Mouse (Mus musculus) Patski (cell line): ENCODE measurements around the gene Mef2c. TPM values are rescaled to one million over a fixed set of nuclear protein-coding genes. Genes with fewer than 3 reads are reported as not detected.

Experiments
- ATAC-seq: fragments of 100-300 bp; one replicate; pipeline ENCODE4 v1.8.0; 2021
- CTCF ChIA-PET: fragments of 350-600 bp; sonication (Branson Sonifier 250); formaldehyde crosslinking; loops from one replicate; lab custom pipeline; 2022; ENCODE audit warnings: inconsistent platforms; lab: Charles Lee
- POLR2A ChIA-PET: fragments of 350-600 bp; sonication (Branson Sonifier 250); formaldehyde crosslinking; loops from one replicate; lab custom pipeline; 2022; ENCODE audit warnings: antibody characterized with exemption, inconsistent platforms; lab: Charles Lee
- DNase-seq: peaks from one replicate; pipeline ENCODE4 v3.0.0-alpha.2; 2011; ENCODE audit warnings: low read depth, low spot score
- H3K27me3 ChIP-seq: fragments of 371-371 bp; one replicate; pipeline ENCODE4 v1.5.1; 2021
- CTCF ChIP-seq: fragments of 100-300 bp; IDR thresholded peaks from one replicate; pipeline ENCODE4 v1.5.1; 2021
- in situ Hi-C: fragments of 300-500 bp; cut with MboI; formaldehyde crosslinking; loops from 3 replicates; pipeline ENCODE4 v1.11.1; 2018; ENCODE audit warnings: low pct_unique_long_range_greater_than_20kb, mixed read lengths
- polyA plus RNA-seq: library from polyadenylated mRNA; unstranded; gene quantifications from one replicate; pipeline ENCODE4 v1.2.3, GENCODE M21; 2021

Gene Mef2c
- polyA plus RNA-seq, 1 experiment from 2014 or later: not detected

DNA sequence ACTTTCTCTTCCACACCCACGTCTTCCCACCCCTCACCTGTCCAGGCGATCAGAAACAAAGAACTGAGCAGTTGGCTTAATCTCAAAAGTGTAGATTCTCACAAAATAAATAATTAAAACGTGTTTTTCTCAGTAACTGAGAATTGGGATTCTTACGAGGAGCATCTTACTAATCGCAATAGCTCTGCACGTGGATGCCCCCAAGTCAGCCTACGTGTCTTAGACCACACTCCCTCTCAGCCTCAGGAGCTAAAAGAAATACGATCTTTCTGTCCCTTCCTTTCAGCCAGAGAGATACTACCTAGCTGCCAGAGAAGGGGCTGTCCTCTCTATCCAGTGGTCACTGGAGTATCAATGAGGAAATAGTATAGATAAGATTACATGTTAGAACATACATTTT lies 106.3 kb downstream of the Mef2c start:
- TF ChIP-seq CTCF: no peak
- ATAC-seq (no peak), DNase-seq (no peak)
- in situ Hi-C loops: no loop called here
- H3K27me3 ChIP-seq: peaks cover 11% of the 10 kb centered on the region
- POLR2A ChIA-PET: no interaction called here
- CTCF ChIA-PET: interaction anchor here (0.9 kb wide), 1 partner anchor 31 kb away, joined by 4 read pairs; no protein-coding TSS in a partner anchor

DNA sequence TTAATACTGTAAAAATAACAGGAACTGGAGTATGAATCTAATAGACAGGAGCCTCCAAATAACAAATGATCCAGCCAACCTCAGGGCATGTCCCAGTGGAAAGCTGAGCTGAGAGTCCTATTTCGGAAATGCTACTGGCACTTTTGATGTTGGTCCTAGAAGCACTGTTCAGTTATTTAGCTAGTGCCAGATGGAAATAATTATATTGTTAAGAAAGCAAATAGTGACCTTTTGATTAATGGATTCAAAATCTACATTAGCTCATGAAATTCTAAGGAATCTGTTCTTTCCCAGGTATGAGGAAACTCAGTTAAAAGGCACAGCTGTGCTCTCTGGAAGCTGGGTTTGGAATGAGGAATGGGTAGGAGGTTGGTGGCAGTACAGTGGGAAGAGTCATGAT lies 108.4 kb downstream of the Mef2c start:
- POLR2A ChIA-PET: no interaction called here
- H3K27me3 ChIP-seq: peaks cover 16% of the 10 kb centered on the region
- TF ChIP-seq CTCF: no peak
- CTCF ChIA-PET: interaction anchor here (1.2 to 1.3 kb wide), 2 partner anchors 10 to 42 kb away, joined by 3 read pairs; no protein-coding TSS in a partner anchor
- no peak for DNase-seq
- in situ Hi-C loops: no loop called here
- ATAC-seq: no peak

DNA sequence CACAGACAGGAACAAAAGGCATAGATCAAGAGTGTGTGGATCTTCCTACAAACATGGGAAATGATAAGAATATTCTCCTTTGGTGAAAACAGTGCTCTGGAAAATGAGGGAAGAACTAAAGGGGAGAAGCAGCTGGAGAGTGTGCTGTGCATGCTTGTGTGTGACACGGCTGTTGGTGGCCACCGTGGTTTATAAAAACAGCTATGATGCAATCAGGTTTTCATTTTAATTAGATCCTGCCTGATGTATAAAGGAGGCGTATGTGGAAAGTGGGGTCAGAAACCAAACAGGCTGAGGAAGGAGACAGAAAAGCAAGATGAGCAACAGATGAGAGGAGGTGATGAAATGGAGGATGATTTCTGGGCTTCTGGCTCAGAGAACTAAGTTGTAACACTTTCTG lies 112.0 kb downstream of the Mef2c start:
- DNase-seq (no peak), ATAC-seq (no peak)
- TF ChIP-seq CTCF: no peak
- in situ Hi-C loops: no loop called here
- POLR2A ChIA-PET: no interaction called here
- CTCF ChIA-PET: interaction anchor here (1.0 kb wide), 1 partner anchor 9 kb away, joined by 3 read pairs; no protein-coding TSS in a partner anchor
- peaks cover 27% of the 10 kb centered on the region for H3K27me3 ChIP-seq

DNA sequence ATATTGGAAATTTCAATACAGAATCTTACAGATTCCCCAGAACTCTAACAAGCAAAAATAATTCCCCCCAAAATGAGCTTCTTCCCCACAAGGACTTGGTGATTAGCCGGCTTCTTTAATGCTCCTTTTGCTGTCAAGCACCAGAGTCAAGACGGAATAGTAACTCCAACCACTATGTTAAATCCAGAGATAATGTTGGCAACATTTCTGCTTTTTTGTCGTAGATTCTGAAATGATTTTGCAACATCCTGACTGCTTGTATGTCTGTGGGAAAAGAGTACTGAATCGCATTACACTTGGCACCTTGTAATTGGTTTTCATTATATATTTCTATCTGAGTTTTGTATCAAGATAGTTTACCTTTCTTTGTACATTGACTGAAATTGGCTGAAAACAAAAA lies 120.8 kb downstream of the Mef2c start:
- no peak for DNase-seq
- no peak for ATAC-seq
- peaks cover 7% of the 10 kb centered on the region for H3K27me3 ChIP-seq
- POLR2A ChIA-PET: no interaction called here
- CTCF ChIA-PET: no interaction called here
- in situ Hi-C loops: no loop called here
- no peak for TF ChIP-seq CTCF

DNA sequence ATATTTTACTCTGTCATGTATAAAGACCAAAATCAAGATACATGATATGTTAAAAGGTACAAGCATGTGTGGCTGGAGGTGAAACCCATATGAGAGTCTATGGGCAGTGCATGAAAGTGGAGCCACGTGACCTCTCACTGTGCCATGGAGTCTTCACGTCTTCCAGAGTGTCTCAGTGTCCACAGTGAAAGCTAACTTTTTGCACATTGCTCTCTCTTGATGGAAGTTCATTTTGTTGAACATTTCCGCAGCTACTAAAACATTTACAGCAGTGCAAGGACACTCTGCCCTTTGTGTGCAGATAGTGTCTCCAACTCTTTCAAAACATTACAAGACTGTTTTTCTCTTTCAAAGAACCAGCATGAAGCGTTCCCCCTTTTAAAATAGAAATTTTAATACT lies 123.6 kb downstream of the Mef2c start:
- no peak for ATAC-seq
- POLR2A ChIA-PET: no interaction called here
- no peak for TF ChIP-seq CTCF
- peaks cover 5% of the 10 kb centered on the region for H3K27me3 ChIP-seq
- CTCF ChIA-PET: interaction anchor here (1.4 kb wide), 1 partner anchor 27 kb away, joined by 4 read pairs; no protein-coding TSS in a partner anchor
- DNase-seq: no peak
- in situ Hi-C loops: no loop called here

DNA sequence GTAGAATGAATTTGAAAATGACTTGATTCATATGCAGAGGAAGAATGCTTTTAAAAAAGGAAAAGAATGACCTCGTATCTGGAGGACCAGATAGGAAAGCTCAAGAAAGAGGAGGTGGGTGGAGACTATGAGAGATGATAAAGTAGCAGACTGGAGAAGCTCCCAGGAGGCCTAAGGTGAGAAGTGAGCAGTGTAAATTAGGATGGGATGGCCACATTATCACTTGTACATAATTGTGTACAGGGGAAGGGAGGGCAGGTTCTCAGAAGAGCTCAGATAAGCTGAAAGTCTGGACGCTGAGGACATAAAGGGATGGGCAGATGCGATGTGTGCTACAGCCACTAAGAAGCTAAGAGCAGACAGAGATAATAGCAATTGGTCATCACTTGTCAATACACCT lies 124.3 kb downstream of the Mef2c start:
- DNase-seq (no peak), ATAC-seq (no peak)
- peaks cover 5% of the 10 kb centered on the region for H3K27me3 ChIP-seq
- POLR2A ChIA-PET: no interaction called here
- CTCF ChIA-PET: interaction anchor here (1.4 kb wide), 1 partner anchor 26 kb away, joined by 4 read pairs; no protein-coding TSS in a partner anchor
- in situ Hi-C loops: no loop called here
- no peak for TF ChIP-seq CTCF

DNA sequence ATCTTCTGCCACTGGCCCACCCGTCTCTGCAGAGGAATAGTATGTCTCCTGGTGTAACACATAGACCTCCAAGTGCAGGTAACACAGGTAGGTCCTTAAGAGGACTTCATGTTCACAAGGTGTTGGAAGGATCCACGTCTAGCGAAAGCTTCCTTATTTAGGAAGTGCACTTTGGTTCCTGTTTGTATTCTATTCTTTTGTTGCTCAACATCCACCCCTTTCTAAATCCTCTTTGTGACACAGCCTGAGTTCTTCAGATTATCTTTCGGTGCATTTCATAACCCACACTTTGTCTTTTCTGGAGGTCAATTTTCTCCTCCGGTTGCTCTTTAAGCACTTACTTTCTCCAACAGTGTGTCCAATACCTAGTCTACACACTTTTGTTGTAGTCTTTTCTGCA lies 129.3 kb downstream of the Mef2c start:
- peaks cover 14% of the 10 kb centered on the region for H3K27me3 ChIP-seq
- POLR2A ChIA-PET: no interaction called here
- in situ Hi-C loops: no loop called here
- DNase-seq (no peak), ATAC-seq (no peak)
- TF ChIP-seq CTCF: no peak
- CTCF ChIA-PET: no interaction called here

DNA sequence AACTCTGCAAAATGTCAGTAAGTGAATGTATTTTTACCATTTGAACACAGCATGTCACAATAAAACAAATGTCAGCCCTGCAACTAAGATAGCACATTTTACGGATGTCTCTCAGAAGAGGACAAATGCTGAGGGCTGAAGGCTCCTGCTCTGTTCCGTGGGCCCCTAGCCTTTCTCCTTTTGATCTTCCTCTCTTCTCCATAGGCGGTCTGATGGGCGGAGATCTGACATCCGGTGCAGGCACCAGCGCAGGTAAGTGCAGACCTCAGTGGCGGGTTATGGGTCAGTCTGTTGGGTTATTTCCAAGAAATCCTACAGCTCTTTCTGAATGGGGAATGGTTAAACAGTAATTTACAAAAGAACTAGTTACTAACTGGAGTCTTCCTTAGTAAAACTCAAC lies 131.4 kb downstream of the Mef2c start:
- in situ Hi-C loops: no loop called here
- POLR2A ChIA-PET: no interaction called here
- CTCF ChIA-PET: no interaction called here
- no peak for TF ChIP-seq CTCF
- no peak for ATAC-seq
- peaks cover 14% of the 10 kb centered on the region for H3K27me3 ChIP-seq
- DNase-seq: no peak

DNA sequence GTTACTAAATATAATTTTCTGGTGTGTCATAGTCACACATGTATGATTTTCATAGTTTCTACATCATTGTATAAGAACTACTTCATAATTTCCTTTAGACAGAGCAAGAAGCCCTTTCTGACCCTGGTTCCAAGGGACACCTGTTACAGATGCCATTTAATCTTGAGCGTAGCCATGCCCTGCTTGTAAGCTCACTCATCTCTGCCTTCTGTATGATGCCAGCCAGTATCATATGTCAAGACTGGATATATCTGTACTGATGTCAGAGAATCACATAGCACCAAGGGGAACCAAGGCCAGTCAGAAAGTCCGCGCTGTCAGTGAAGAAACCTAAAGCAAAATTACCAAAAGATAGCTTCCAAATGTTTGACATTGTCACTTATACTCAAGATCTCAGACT lies 133.8 kb downstream of the Mef2c start:
- DNase-seq (no peak), ATAC-seq (no peak)
- peaks cover 20% of the 10 kb centered on the region for H3K27me3 ChIP-seq
- POLR2A ChIA-PET: no interaction called here
- CTCF ChIA-PET: interaction anchor here (1.2 kb wide), 1 partner anchor 17 kb away, joined by 3 read pairs; no protein-coding TSS in a partner anchor
- no peak for TF ChIP-seq CTCF
- in situ Hi-C loops: no loop called here

DNA sequence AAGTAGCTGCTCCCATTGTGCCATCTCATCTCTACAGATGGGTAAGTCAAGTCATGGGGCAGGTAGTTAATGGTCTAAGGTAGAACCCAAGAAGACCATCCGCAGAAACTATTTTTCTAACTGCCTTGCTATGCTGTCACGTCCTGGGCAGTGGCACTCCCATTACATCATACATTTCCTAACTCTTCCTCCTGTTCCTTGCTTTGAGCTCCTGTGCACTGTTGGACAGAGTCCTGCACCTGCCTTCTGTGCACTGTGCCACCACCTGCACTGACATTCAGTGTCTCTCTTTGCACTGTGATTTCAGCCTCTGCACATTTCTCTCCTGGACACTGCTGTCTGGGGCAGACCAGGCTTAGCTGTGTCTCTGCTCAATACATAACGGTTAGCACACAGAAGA lies 134.9 kb downstream of the Mef2c start:
- in situ Hi-C loops: no loop called here
- no peak for TF ChIP-seq CTCF
- ATAC-seq: no peak
- CTCF ChIA-PET: interaction anchor here (1.2 to 1.6 kb wide), 2 partner anchors 16 to 17 kb away, joined by 3 to 5 read pairs; no protein-coding TSS in a partner anchor
- peaks cover 23% of the 10 kb centered on the region for H3K27me3 ChIP-seq
- DNase-seq: no peak
- POLR2A ChIA-PET: no interaction called here

DNA sequence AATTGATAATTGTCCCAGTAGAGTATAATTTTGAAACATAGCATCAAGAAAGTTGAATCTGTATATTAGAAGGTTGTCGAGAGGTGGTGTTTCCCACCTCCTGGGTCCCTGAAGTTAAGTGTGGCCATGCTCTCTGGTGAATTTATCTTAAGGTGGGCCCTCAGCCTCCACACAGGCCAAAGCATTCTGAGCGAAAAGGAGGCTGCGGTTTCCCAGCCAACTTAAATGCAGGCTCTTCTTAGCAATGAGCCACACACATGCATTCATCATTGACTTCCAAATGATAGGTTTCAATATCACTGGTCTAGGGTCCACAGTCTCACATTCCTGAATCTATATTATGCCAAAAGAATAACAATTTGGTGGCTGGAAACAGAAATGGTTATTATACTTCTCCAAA lies 145.2 kb downstream of the Mef2c start:
- DNase-seq (no peak), ATAC-seq (no peak)
- H3K27me3 ChIP-seq: peaks cover 9% of the 10 kb centered on the region
- TF ChIP-seq CTCF: no peak
- in situ Hi-C loops: no loop called here
- ChIA-PET POLR2A (no interaction called here), CTCF (no interaction called here)
